Mouse (Mus musculus): ENCODE data around the gene Scarb1.

DNA sequence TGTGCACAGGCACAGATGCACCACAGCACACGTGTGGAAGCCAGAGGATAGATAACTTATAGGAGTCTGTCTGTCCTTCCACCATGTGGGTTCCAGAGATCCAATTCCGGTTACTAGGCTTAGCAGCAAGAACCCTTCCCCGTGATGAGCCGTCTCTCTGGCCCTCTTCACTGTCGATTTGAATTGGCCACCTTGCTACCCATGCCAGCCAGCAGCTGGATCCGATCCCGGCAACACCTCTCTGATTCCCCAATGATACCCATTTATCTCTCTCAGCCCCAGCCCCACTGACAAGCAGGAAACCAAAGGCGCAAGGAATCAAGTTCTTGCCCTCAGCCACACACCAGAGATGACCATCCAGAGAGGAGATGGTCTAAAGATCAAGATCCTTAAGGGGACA is 22.9 kb downstream of the Scarb1 start:
- TF ChIP-seq CTCF (IDR thresholded peaks at IDR 0.05; ENCODE audit: borderline replicate concordance, extremely low read depth, insufficient read depth, insufficient read length) (no peak), POLR2A (IDR thresholded peaks at IDR 0.05; ENCODE audit: borderline replicate concordance, extremely low read depth, insufficient read depth, insufficient read length, poor library complexity, severe bottlenecking) (no peak)
